ENCODE assay signal across 9 mouse cellular contexts in the genomic region with DNA sequence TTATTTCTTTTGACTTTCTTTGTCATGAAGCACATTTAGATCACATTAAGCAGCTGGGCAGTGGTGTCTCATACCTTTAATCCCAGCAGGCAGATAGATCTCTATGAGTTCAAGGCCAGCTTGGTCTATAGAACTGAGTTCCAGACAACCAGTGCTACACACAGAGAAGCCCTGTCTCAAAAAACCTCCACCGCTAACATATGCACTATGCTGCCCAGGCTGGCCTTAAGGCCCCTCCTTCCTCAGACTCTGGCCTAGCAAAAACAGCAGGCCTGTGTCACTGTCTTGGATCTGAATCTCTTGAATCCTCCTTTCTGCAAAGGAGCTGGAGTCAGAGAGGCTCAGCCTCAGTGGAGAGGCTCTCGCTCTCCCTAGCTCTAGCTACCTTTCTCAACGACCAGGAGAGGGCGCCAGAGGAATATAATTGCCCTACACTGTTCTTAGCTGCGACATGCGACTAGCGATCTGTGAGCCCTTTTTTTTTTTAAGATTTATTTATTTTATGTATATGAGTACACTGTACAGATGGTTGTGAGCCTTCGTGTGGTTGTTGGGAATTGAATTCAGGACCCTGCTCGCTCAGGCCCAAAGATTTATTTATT. TPM values are rescaled to one million over a fixed set of nuclear protein-coding genes. Genes with fewer than 3 reads are reported as not detected.
DNase-seq lines count a peak whose midpoint lies in the region; ATAC-seq and TF ChIP-seq lines count a peak whose summit lies in the region.
"Had no signal": no experiment of that assay in that cellular context is flagged by ENCODE, and none has a peak within 500 bp of the region (broad histone marks: within the 10 kb centered on the region; RNA-seq: fewer than 3 reads in every experiment).

No protein-coding gene starts in this region.

- H3K4me1 ChIP-seq in hindbrain, embryonic 12.5 days: no peaks in the 10 kb centered on the region

- no peaks in the 10 kb centered on the region for H3K36me3 ChIP-seq in hindbrain, embryonic 12.5 days

- peak; percentile 88 for ATAC-seq in erythroid progenitor cell, adult 5-6 weeks (replicated peaks; ENCODE audit: low FRiP score, poor library complexity, severe bottlenecking)
- ATAC-seq in hindbrain, embryonic 12.5 days (ENCODE audit: low FRiP score): peak; percentile 81

- WGBS in hindbrain, embryonic 12.5 days: 11% methylated on average over 9 of the region's 9 CpGs

- H3K4me2 ChIP-seq in hindbrain, embryonic 12.5 days (replicated peaks): no peak overlapping the region

- H3K27me3 ChIP-seq in hindbrain, embryonic 12.5 days: peaks cover 15% of the 10 kb centered on the region; the same call in 1 of the 2 replicates

- H3K9me3 ChIP-seq in hindbrain, embryonic 12.5 days (replicated peaks): no peaks in the 10 kb centered on the region

- H3K4me3 ChIP-seq in hindbrain, embryonic 12.5 days: no peak overlapping the region

- DNase-seq in MEL-GATA-1-ER (ENCODE audit: extremely low read depth, low read depth): peak; percentile 57
- peak; percentile 93 for DNase-seq in brain, embryonic 14.5 days (ENCODE audit: low read depth)
- DNase-seq in layer of hippocampus, postnatal 10 days (ENCODE audit: low spot score in 2 of 2): peak; percentile 89
- DNase-seq in lung, postnatal 25 days (ENCODE audit: low spot score): peak; percentile 87
- peak; percentile 87 for DNase-seq in right cerebral cortex, adult 18-20 months
- DNase-seq in urinary bladder, postnatal 4 days (ENCODE audit: low spot score in 2 of 2): peak; percentile 64 to 79

- no peak overlapping the region for H3K9ac ChIP-seq in hindbrain, embryonic 12.5 days

- H3K27ac ChIP-seq in hindbrain, embryonic 12.5 days: no peak overlapping the region
- H3K27ac ChIP-seq: macrophage had no signal

- TF ChIP-seq POLR2A in brain, embryonic 14.5 days (IDR thresholded peaks at IDR 0.05; ENCODE audit: borderline replicate concordance, extremely low read depth, insufficient read depth, insufficient read length, poor library complexity, severe bottlenecking): no peak

- peak; percentile 84 for TF ChIP-seq CTCF in brain, embryonic 14.5 days (IDR thresholded peaks at IDR 0.05; ENCODE audit: borderline replicate concordance, extremely low read depth, insufficient read depth, insufficient read length)

RNA-seq across cellular contexts. Expression of gene Spaca4, which starts 13.7 kb away (rescaled TPM):
- polyA plus RNA-seq in brain, embryonic 14.5 days (2012; rRNA removed): not detected in 2 replicates
- not detected in 2 replicates for total RNA-seq in erythroid progenitor cell, adult 5-6 weeks (2015; ENCODE audit: low replicate concordance)
- total RNA-seq in erythroid progenitor cell, adult 5-6 weeks (2017; ENCODE audit: low replicate concordance): not detected in 2 replicates
- not detected in 2 replicates for polyA plus RNA-seq in hindbrain, embryonic 12.5 days (2016; fragmentation: Nextera tagmentation; extraction: Ambion mirVana)
- total RNA-seq in layer of hippocampus, postnatal 10 days (2021): not detected
- polyA plus RNA-seq: macrophage had no signal

RNA-seq across cellular contexts. Expression of gene Fam83e, which starts 18.3 kb away (rescaled TPM):
- 0.68 and 0.83 TPM in 2 replicates for polyA plus RNA-seq in brain, embryonic 14.5 days (2012; rRNA removed)
- not detected in 2 replicates for total RNA-seq in erythroid progenitor cell, adult 5-6 weeks (2015; ENCODE audit: low replicate concordance)
- not detected in 2 replicates for total RNA-seq in erythroid progenitor cell, adult 5-6 weeks (2017; ENCODE audit: low replicate concordance)
- polyA plus RNA-seq in hindbrain, embryonic 12.5 days (2016; fragmentation: Nextera tagmentation; extraction: Ambion mirVana): 0.89 and 1.0 TPM in 2 replicates
- total RNA-seq in layer of hippocampus, postnatal 10 days (2021): under 1 TPM; 0.34 to 0.51 TPM
- polyA plus RNA-seq: macrophage had no signal

RNA-seq across cellular contexts. Expression of gene Sphk2, which starts 21.5 kb away (rescaled TPM):
- polyA plus RNA-seq in brain, embryonic 14.5 days (2012; rRNA removed): 33.0 and 39.8 TPM in 2 replicates
- total RNA-seq in erythroid progenitor cell, adult 5-6 weeks (2015; ENCODE audit: low replicate concordance): 9.6 and 12.6 TPM in 2 replicates
- total RNA-seq in erythroid progenitor cell, adult 5-6 weeks (2017; ENCODE audit: low replicate concordance): 4.8 and 9.4 TPM in 2 replicates
- 28.7 and 30.3 TPM in 2 replicates for polyA plus RNA-seq in hindbrain, embryonic 12.5 days (2016; fragmentation: Nextera tagmentation; extraction: Ambion mirVana)
- total RNA-seq in layer of hippocampus, postnatal 10 days (2021): 10 to 100 TPM; 27.3 to 27.7 TPM

RNA-seq across cellular contexts. Expression of gene Rpl18, which starts 24.0 kb away (rescaled TPM):
- polyA plus RNA-seq in brain, embryonic 14.5 days (2012; rRNA removed): 640 and 749 TPM in 2 replicates
- total RNA-seq in erythroid progenitor cell, adult 5-6 weeks (2015; ENCODE audit: low replicate concordance): 522 and 544 TPM in 2 replicates
- 281 and 297 TPM in 2 replicates for total RNA-seq in erythroid progenitor cell, adult 5-6 weeks (2017; ENCODE audit: low replicate concordance)
- 607 and 682 TPM in 2 replicates for polyA plus RNA-seq in hindbrain, embryonic 12.5 days (2016; fragmentation: Nextera tagmentation; extraction: Ambion mirVana)
- 100 to 1,000 TPM; 497 to 584 TPM for total RNA-seq in layer of hippocampus, postnatal 10 days (2021)

RNA-seq across cellular contexts. Expression of gene Dbp, which starts 34.4 kb away (rescaled TPM):
- polyA plus RNA-seq in brain, embryonic 14.5 days (2012; rRNA removed): 7.6 and 8.4 TPM in 2 replicates
- 1.3 and 2.5 TPM in 2 replicates for total RNA-seq in erythroid progenitor cell, adult 5-6 weeks (2015; ENCODE audit: low replicate concordance)
- total RNA-seq in erythroid progenitor cell, adult 5-6 weeks (2017; ENCODE audit: low replicate concordance): 1.7 and 2.6 TPM in 2 replicates
- polyA plus RNA-seq in hindbrain, embryonic 12.5 days (2016; fragmentation: Nextera tagmentation; extraction: Ambion mirVana): 4.2 and 5.3 TPM in 2 replicates
- total RNA-seq in layer of hippocampus, postnatal 10 days (2021): 10 to 100 TPM; 37.1 to 43.4 TPM
